Mouse (Mus musculus): ENCODE data around the gene Stag1. TPM values are rescaled to one million over a fixed set of nuclear protein-coding genes. Genes with fewer than 3 reads are reported as not detected.

The Stag1 gene
- polyA plus RNA-seq, 1 experiment from 2014 or later: 35.7 TPM

GRCm38 (mm10) chr9:100596317-100596716, 1.3 kb upstream of the Stag1 start:
- H3K27me3 ChIP-seq (ENCODE audit: control insufficient read depth, insufficient read depth, low read length): no peaks in the 10 kb centered on the region
- no peak overlapping the region for H3K4me2 ChIP-seq (ENCODE audit: low read depth, low read length)
- no peaks in the 10 kb centered on the region for H3K9me3 ChIP-seq (replicated peaks; ENCODE audit: control insufficient read depth, low read length)
- H3K4me1 ChIP-seq (ENCODE audit: control insufficient read depth, insufficient read depth, low read length): no peaks in the 10 kb centered on the region
- no peak overlapping the region for H3K27ac ChIP-seq (ENCODE audit: low read length)
- H3K9ac ChIP-seq (ENCODE audit: low read length): no peak overlapping the region
- H3K4me3 ChIP-seq (replicated peaks; ENCODE audit: low read length): no peak overlapping the region
- WGBS: 86% methylated on average over 8 of the region's 8 CpGs
- no peaks in the 10 kb centered on the region for H3K36me3 ChIP-seq (ENCODE audit: control insufficient read depth, insufficient read depth, low read length)
- ATAC-seq (ENCODE audit: insufficient read depth, low FRiP score): no peak

- Histone ChIP-seq H3K4me3 (replicated peaks; ENCODE audit: low read length) (no peak overlapping the region), H3K4me1 (ENCODE audit: control insufficient read depth, insufficient read depth, low read length) (no peaks in the 10 kb centered on the region), H3K36me3 (ENCODE audit: control insufficient read depth, insufficient read depth, low read length) (no peaks in the 10 kb centered on the region), H3K27me3 (ENCODE audit: control insufficient read depth, insufficient read depth, low read length) (no peaks in the 10 kb centered on the region), H3K4me2 (ENCODE audit: low read depth, low read length) (no peak overlapping the region), H3K9ac (ENCODE audit: low read length) (no peak overlapping the region), H3K27ac (ENCODE audit: low read length) (no peak overlapping the region), H3K9me3 (replicated peaks; ENCODE audit: control insufficient read depth, low read length) (no peaks in the 10 kb centered on the region)
- ATAC-seq (ENCODE audit: insufficient read depth, low FRiP score): 0 out of 2 replicates have a peak, but pooled peaks have one; percentile 62
- 64% methylated on average over 3 of the region's 3 CpGs for WGBS
These were observed 2.2 kb downstream of the Stag1 start for GRCm38 (mm10) chr9:100599761-100600328.

GRCm38 (mm10) chr9:100602130-100602529, 4.5 kb downstream of the Stag1 start:
- Histone ChIP-seq H3K4me3 (replicated peaks; ENCODE audit: low read length) (no peak overlapping the region), H3K27me3 (ENCODE audit: control insufficient read depth, insufficient read depth, low read length) (no peaks in the 10 kb centered on the region), H3K4me1 (ENCODE audit: control insufficient read depth, insufficient read depth, low read length) (no peaks in the 10 kb centered on the region), H3K9ac (ENCODE audit: low read length) (no peak overlapping the region), H3K4me2 (ENCODE audit: low read depth, low read length) (no peak overlapping the region), H3K27ac (ENCODE audit: low read length) (no peak overlapping the region), H3K9me3 (replicated peaks; ENCODE audit: control insufficient read depth, low read length) (no peaks in the 10 kb centered on the region), H3K36me3 (ENCODE audit: control insufficient read depth, insufficient read depth, low read length) (no peaks in the 10 kb centered on the region)
- WGBS: 80% methylated on average over 1 of the region's 1 CpGs
- no peak for ATAC-seq (ENCODE audit: insufficient read depth, low FRiP score)

GRCm38 (mm10) chr9:100603156-100603555, 5.6 kb downstream of the Stag1 start:
- WGBS: 59% methylated on average over 5 of the region's 5 CpGs
- Histone ChIP-seq H3K27ac (ENCODE audit: low read length) (no peak overlapping the region), H3K4me1 (ENCODE audit: control insufficient read depth, insufficient read depth, low read length) (no peaks in the 10 kb centered on the region), H3K9me3 (replicated peaks; ENCODE audit: control insufficient read depth, low read length) (no peaks in the 10 kb centered on the region), H3K4me2 (ENCODE audit: low read depth, low read length) (no peak overlapping the region), H3K27me3 (ENCODE audit: control insufficient read depth, insufficient read depth, low read length) (no peaks in the 10 kb centered on the region), H3K4me3 (replicated peaks; ENCODE audit: low read length) (no peak overlapping the region), H3K9ac (ENCODE audit: low read length) (no peak overlapping the region), H3K36me3 (ENCODE audit: control insufficient read depth, insufficient read depth, low read length) (no peaks in the 10 kb centered on the region)
- ATAC-seq (ENCODE audit: insufficient read depth, low FRiP score): no peak

- 83% methylated on average over 1 of the region's 1 CpGs for WGBS
These were observed 7.9 kb downstream of the Stag1 start for GRCm38 (mm10) chr9:100605522-100605921.

GRCm38 (mm10) chr9:100605985-100606554, 8.5 kb downstream of the Stag1 start:
- Histone ChIP-seq H3K4me1 (ENCODE audit: control insufficient read depth, insufficient read depth, low read length) (no peaks in the 10 kb centered on the region), H3K9me3 (replicated peaks; ENCODE audit: control insufficient read depth, low read length) (no peaks in the 10 kb centered on the region), H3K27ac (ENCODE audit: low read length) (no peak overlapping the region), H3K4me2 (ENCODE audit: low read depth, low read length) (no peak overlapping the region), H3K4me3 (replicated peaks; ENCODE audit: low read length) (no peak overlapping the region), H3K9ac (ENCODE audit: low read length) (no peak overlapping the region), H3K36me3 (ENCODE audit: control insufficient read depth, insufficient read depth, low read length) (no peaks in the 10 kb centered on the region), H3K27me3 (ENCODE audit: control insufficient read depth, insufficient read depth, low read length) (no peaks in the 10 kb centered on the region)
- 33% methylated on average over 7 of the region's 7 CpGs for WGBS
- ATAC-seq (ENCODE audit: insufficient read depth, low FRiP score): peak; percentile 33; the same call in 1 of the 2 replicates

More at GRCm38 (mm10) chr9:100605522-100605921, 7.9 kb downstream of the Stag1 start:
- no peaks in the 10 kb centered on the region for H3K9me3 ChIP-seq (replicated peaks; ENCODE audit: control insufficient read depth, low read length)
- no peak for ATAC-seq (ENCODE audit: insufficient read depth, low FRiP score)
- no peaks in the 10 kb centered on the region for H3K36me3 ChIP-seq (ENCODE audit: control insufficient read depth, insufficient read depth, low read length)
- no peaks in the 10 kb centered on the region for H3K4me1 ChIP-seq (ENCODE audit: control insufficient read depth, insufficient read depth, low read length)
- no peak overlapping the region for H3K4me2 ChIP-seq (ENCODE audit: low read depth, low read length)
- H3K4me3 ChIP-seq (replicated peaks; ENCODE audit: low read length): no peak overlapping the region
- H3K27ac ChIP-seq (ENCODE audit: low read length): no peak overlapping the region
- no peak overlapping the region for H3K9ac ChIP-seq (ENCODE audit: low read length)
- no peaks in the 10 kb centered on the region for H3K27me3 ChIP-seq (ENCODE audit: control insufficient read depth, insufficient read depth, low read length)

- 86% methylated on average over 3 of the region's 3 CpGs for WGBS
- Histone ChIP-seq H3K36me3 (ENCODE audit: control insufficient read depth, insufficient read depth, low read length) (no peaks in the 10 kb centered on the region), H3K9ac (ENCODE audit: low read length) (no peak overlapping the region), H3K27ac (ENCODE audit: low read length) (no peak overlapping the region), H3K9me3 (replicated peaks; ENCODE audit: control insufficient read depth, low read length) (no peaks in the 10 kb centered on the region), H3K4me2 (ENCODE audit: low read depth, low read length) (no peak overlapping the region), H3K4me1 (ENCODE audit: control insufficient read depth, insufficient read depth, low read length) (0 out of 2 replicates have a peak, but pooled peaks cover 4% of the 10 kb centered on the region), H3K27me3 (ENCODE audit: control insufficient read depth, insufficient read depth, low read length) (no peaks in the 10 kb centered on the region), H3K4me3 (replicated peaks; ENCODE audit: low read length) (no peak overlapping the region)
- no peak for ATAC-seq (ENCODE audit: insufficient read depth, low FRiP score)
These were observed 16.0 kb downstream of the Stag1 start for GRCm38 (mm10) chr9:100613501-100614071.

GRCm38 (mm10) chr9:100616947-100617346, 19.3 kb downstream of the Stag1 start:
- no peak overlapping the region for H3K9ac ChIP-seq (ENCODE audit: low read length)
- H3K4me3 ChIP-seq (replicated peaks; ENCODE audit: low read length): 0 out of 2 replicates have a peak overlapping the region, but pooled peaks have one; percentile 1
- 26% methylated on average over 11 of the region's 11 CpGs for WGBS
- ATAC-seq (ENCODE audit: insufficient read depth, low FRiP score): no peak
- H3K27ac ChIP-seq (ENCODE audit: low read length): no peak overlapping the region
- no peaks in the 10 kb centered on the region for H3K27me3 ChIP-seq (ENCODE audit: control insufficient read depth, insufficient read depth, low read length)
- 0 out of 2 replicates have a peak, but pooled peaks cover 4% of the 10 kb centered on the region for H3K4me1 ChIP-seq (ENCODE audit: control insufficient read depth, insufficient read depth, low read length)
- no peaks in the 10 kb centered on the region for H3K9me3 ChIP-seq (replicated peaks; ENCODE audit: control insufficient read depth, low read length)
- H3K4me2 ChIP-seq (ENCODE audit: low read depth, low read length): peak overlapping the region; percentile 8; the same call in 1 of the 2 replicates
- no peaks in the 10 kb centered on the region for H3K36me3 ChIP-seq (ENCODE audit: control insufficient read depth, insufficient read depth, low read length)

GRCm38 (mm10) chr9:100626258-100626657, 28.7 kb downstream of the Stag1 start:
- H3K36me3 ChIP-seq (ENCODE audit: control insufficient read depth, insufficient read depth, low read length): no peaks in the 10 kb centered on the region
- H3K4me3 ChIP-seq (replicated peaks; ENCODE audit: low read length): no peak overlapping the region
- H3K4me2 ChIP-seq (ENCODE audit: low read depth, low read length): no peak overlapping the region
- no peaks in the 10 kb centered on the region for H3K9me3 ChIP-seq (replicated peaks; ENCODE audit: control insufficient read depth, low read length)
- no peak overlapping the region for H3K27ac ChIP-seq (ENCODE audit: low read length)
- no peaks in the 10 kb centered on the region for H3K27me3 ChIP-seq (ENCODE audit: control insufficient read depth, insufficient read depth, low read length)
- no peaks in the 10 kb centered on the region for H3K4me1 ChIP-seq (ENCODE audit: control insufficient read depth, insufficient read depth, low read length)
- no peak overlapping the region for H3K9ac ChIP-seq (ENCODE audit: low read length)
- WGBS: 64% methylated on average over 2 of the region's 2 CpGs
- ATAC-seq (ENCODE audit: insufficient read depth, low FRiP score): no peak

Measured in stomach, embryonic 16.5 days (tissue).